Mouse (Mus musculus): ENCODE results near the gene Ppp1cc. TPM values are rescaled to one million over a fixed set of nuclear protein-coding genes. Genes with fewer than 3 reads are reported as not detected.
"Not testable (repeated sequence)": the region's sequence is repeated elsewhere in the genome, so short reads cannot be mapped to it uniquely, and the experiment has no call there.

Gene Ppp1cc
- polyA plus RNA-seq, 1 experiment from 2014 or later: 193 TPM

DNA sequence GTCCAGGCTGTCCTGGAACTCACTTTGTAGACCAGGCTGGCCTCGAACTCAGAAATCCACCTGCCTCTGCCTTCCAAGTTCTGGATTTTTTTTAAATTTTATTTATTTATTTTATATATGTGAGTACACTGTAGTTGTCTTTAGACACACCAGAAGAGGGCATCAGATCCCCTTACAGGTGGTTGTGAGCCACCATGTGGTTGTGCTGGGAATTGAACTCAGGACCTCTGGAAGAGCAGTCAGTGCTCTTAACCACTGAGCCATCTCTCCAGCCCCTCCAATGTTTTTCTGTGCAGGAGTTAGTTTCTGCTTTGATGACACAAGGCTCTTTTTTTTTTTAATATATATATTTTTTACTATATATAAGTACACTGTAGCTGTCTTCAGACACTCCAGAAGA lies 54.7 kb downstream of the Ppp1cc start:
- WGBS: 100% methylated on average over 1 of the region's 1 CpGs
- H3K9me3 ChIP-seq (replicated peaks; ENCODE audit: control insufficient read depth, low read length, poor library complexity, severe bottlenecking); H3K36me3 ChIP-seq (ENCODE audit: control insufficient read depth, insufficient read depth, low read length); H3K4me1 ChIP-seq (ENCODE audit: control insufficient read depth, insufficient read depth, low read length); H3K27me3 ChIP-seq (ENCODE audit: control insufficient read depth, insufficient read depth, low read depth, low read length); H3K4me2 ChIP-seq (ENCODE audit: low read length); ATAC-seq; H3K4me3 ChIP-seq (ENCODE audit: low read depth, low read length); H3K27ac ChIP-seq (ENCODE audit: low read length); H3K9ac ChIP-seq (ENCODE audit: low read depth, low read length): not testable (repeated sequence)

DNA sequence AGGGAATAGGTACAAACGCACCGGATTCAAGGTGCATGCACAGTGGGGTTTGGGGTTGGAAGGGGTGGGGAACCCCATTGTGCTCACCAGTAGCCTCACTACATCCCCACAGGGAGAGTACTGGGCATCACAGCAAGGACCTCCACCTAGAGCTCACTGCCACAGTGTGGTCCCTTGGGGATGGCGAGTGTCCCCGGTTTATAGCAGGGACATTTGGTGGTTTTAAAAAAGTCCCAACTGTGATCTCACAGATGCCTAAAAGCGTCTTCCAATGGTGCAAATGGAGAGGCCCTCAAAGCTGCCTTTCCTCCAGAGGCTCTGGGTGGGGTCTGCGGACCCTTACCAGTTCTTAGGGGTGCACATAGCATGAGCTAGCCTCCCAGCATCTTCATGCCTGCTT lies 55.8 kb downstream of the Ppp1cc start:
- Histone ChIP-seq H3K27me3 (ENCODE audit: control insufficient read depth, insufficient read depth, low read depth, low read length) (no peaks in the 10 kb centered on the region), H3K27ac (ENCODE audit: low read length) (no peak overlapping the region), H3K9ac (ENCODE audit: low read depth, low read length) (no peak overlapping the region), H3K36me3 (ENCODE audit: control insufficient read depth, insufficient read depth, low read length) (no peaks in the 10 kb centered on the region), H3K9me3 (replicated peaks; ENCODE audit: control insufficient read depth, low read length, poor library complexity, severe bottlenecking) (no peaks in the 10 kb centered on the region), H3K4me2 (ENCODE audit: low read length) (no peak overlapping the region), H3K4me3 (ENCODE audit: low read depth, low read length) (no peak overlapping the region), H3K4me1 (ENCODE audit: control insufficient read depth, insufficient read depth, low read length) (peaks cover 6% of the 10 kb centered on the region)
- WGBS: 93% methylated on average over 6 of the region's 6 CpGs
- ATAC-seq: no peak

DNA sequence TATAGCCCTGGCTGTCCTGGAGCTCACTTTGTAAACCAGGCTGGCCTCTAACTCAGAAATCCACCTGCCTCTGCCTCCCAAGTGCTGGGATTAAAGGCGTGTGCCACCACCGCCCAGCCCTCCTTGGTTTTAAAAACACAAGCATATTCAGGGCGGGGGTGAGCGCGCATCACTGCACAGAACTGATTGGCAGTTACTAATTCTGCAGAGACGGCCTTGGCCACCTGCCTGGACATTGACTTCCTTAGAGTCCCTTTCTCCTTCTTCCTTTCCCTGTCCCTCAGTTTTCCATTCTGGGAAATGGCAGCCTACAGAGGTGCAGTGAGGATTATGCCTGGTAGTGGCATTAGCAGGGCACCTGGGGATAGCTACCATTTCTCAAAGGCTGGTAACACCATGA lies 59.6 kb downstream of the Ppp1cc start:
- 83% methylated on average over 6 of the region's 6 CpGs for WGBS
- no peaks in the 10 kb centered on the region for H3K9me3 ChIP-seq (replicated peaks; ENCODE audit: control insufficient read depth, low read length, poor library complexity, severe bottlenecking)
- no peak overlapping the region for H3K4me2 ChIP-seq (ENCODE audit: low read length)
- no peaks in the 10 kb centered on the region for H3K27me3 ChIP-seq (ENCODE audit: control insufficient read depth, insufficient read depth, low read depth, low read length)
- H3K4me1 ChIP-seq (ENCODE audit: control insufficient read depth, insufficient read depth, low read length): no peaks in the 10 kb centered on the region
- H3K4me3 ChIP-seq (ENCODE audit: low read depth, low read length): no peak overlapping the region
- no peak for ATAC-seq
- no peak overlapping the region for H3K27ac ChIP-seq (ENCODE audit: low read length)
- H3K36me3 ChIP-seq (ENCODE audit: control insufficient read depth, insufficient read depth, low read length): no peaks in the 10 kb centered on the region
- no peak overlapping the region for H3K9ac ChIP-seq (ENCODE audit: low read depth, low read length)

DNA sequence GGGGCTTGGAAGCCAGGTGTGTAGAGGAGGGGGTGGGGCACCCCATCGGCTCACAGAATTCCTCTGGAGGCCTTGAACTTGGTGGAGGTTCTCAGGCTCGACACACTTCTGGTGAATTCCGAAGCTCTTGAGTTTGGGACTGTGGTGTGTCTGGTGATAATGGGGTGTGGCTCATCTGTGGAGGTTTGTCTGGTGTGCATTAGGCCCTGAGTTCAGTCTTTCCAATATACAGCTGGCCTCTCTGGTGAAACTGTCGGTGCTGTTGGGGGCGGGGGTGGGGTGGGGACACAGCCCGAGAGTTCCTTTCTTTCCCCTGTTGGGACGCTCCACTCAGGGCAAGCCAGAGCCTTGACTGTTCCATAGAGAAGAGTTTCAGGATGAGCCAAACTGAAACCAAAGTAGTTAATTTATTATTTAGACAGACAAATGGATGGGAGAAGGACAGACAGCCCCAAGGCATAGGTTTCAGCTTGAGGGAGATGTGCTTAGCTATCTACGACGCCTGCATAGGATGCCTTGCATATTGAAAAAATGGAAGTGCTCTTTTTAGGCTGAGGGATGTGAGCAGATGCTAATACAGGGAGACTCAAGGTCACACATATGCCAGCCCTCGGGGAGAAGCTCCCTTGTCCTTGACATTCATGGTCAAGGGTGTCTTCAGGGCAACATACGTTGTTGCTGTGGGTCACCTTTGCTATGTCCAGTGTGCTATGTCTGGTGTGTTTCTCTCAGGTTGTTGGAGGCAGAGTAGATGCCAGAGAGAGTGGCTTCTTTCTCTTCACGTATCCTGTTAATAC lies 60.2 kb downstream of the Ppp1cc start:
- no peaks in the 10 kb centered on the region for H3K36me3 ChIP-seq (ENCODE audit: control insufficient read depth, insufficient read depth, low read length)
- no peak overlapping the region for H3K9ac ChIP-seq (ENCODE audit: low read depth, low read length)
- H3K4me3 ChIP-seq (ENCODE audit: low read depth, low read length): no peak overlapping the region
- no peaks in the 10 kb centered on the region for H3K27me3 ChIP-seq (ENCODE audit: control insufficient read depth, insufficient read depth, low read depth, low read length)
- no peaks in the 10 kb centered on the region for H3K9me3 ChIP-seq (replicated peaks; ENCODE audit: control insufficient read depth, low read length, poor library complexity, severe bottlenecking)
- H3K4me1 ChIP-seq (ENCODE audit: control insufficient read depth, insufficient read depth, low read length): no peaks in the 10 kb centered on the region
- H3K27ac ChIP-seq (ENCODE audit: low read length): no peak overlapping the region
- H3K4me2 ChIP-seq (ENCODE audit: low read length): no peak overlapping the region
- no peak for ATAC-seq
- WGBS: 91% methylated on average over 12 of the region's 12 CpGs

DNA sequence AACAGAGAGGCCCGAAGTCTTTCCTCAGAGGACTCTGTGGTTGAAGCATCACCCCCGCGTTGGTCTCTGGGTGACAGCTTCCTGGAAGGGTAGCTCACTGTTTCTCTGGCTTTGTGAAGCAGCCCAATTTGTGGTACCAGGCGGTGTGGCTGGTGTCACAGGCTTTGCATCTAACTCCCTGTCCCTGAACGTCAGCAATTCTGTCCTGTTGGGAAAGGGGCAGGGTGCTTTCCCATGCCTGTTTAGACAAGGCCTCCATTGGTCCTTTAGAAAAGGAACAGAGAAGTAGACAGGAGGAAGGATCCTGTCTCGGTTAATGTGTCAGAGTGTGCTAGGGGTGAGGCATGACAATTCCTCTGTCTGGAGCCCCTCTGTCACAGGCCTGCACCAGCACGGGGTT lies 60.9 kb downstream of the Ppp1cc start:
- H3K36me3 ChIP-seq (ENCODE audit: control insufficient read depth, insufficient read depth, low read length): no peaks in the 10 kb centered on the region
- H3K27ac ChIP-seq (ENCODE audit: low read length): no peak overlapping the region
- H3K9ac ChIP-seq (ENCODE audit: low read depth, low read length): no peak overlapping the region
- no peaks in the 10 kb centered on the region for H3K27me3 ChIP-seq (ENCODE audit: control insufficient read depth, insufficient read depth, low read depth, low read length)
- no peak overlapping the region for H3K4me3 ChIP-seq (ENCODE audit: low read depth, low read length)
- no peaks in the 10 kb centered on the region for H3K9me3 ChIP-seq (replicated peaks; ENCODE audit: control insufficient read depth, low read length, poor library complexity, severe bottlenecking)
- H3K4me1 ChIP-seq (ENCODE audit: control insufficient read depth, insufficient read depth, low read length): no peaks in the 10 kb centered on the region
- no peak overlapping the region for H3K4me2 ChIP-seq (ENCODE audit: low read length)
- WGBS: 83% methylated on average over 7 of the region's 7 CpGs
- no peak for ATAC-seq

DNA sequence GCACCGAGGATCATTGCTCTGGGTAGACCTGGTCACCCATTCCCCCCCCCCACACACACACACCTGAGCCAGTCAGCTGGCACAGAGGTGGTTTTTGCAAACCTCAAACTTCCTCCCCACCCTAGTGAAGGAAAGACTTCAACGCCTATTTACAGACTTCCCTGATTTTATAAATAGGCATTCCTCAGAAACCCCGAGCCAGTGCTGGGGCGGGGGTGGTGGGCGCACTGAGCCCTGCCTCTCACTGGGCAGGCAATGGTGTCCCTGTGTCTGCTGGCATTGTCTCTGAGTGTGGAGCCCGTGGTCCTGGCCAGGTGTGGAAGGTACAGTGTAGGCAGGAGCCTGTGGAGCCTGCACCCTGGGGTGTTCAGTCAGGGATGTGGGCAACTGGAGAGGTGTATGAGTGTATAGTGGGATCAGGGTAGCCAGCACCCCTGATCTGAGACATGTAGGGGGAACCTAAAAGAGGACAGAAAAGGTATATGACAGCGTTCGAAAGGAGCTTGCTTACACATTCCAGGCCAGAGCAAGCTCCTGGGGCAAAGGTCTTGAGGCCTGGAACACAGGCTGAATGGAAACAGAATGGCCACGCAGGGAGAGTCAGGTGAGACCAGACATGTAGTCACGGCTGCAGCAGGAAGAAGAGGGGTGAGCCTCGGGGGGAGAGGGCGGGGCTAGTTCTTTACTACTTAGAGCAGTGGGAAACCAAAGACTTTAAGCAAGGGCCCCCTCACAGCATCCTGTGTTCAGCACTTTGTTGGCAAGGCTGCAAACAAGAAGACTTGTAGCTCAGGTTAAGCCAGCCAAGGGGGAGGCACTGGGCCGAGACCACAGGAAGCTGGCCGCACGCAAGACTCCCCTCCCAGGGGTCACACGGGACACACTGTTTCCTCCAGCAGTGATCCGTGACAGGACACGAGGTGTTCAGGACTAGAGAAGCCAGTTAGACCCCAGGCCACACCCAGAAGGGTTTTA lies 61.9 kb downstream of the Ppp1cc start:
- 71% methylated on average over 18 of the region's 18 CpGs for WGBS
- no peaks in the 10 kb centered on the region for H3K36me3 ChIP-seq (ENCODE audit: control insufficient read depth, insufficient read depth, low read length)

DNA sequence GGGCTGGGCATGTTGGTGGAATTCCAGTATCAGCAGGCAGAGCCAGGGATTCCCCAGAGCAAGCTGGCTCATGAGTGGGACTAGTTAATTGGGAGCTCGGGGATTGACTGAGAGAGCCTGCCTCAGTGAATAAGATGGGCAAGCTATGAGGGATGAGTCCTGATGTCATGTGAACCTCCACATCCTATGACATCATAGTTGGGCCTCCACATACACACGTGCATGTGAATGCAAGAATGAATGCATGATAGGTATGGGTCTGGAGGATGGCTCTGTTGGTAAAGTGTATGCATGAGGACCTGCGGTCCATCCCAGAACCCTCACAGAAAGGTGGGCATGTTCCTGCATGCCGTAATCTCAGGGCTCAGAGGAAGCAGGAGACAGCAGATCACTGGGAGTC lies 63.0 kb downstream of the Ppp1cc start:
- Histone ChIP-seq H3K4me2 (ENCODE audit: low read length) (no peak overlapping the region), H3K36me3 (ENCODE audit: control insufficient read depth, insufficient read depth, low read length) (no peaks in the 10 kb centered on the region), H3K27ac (ENCODE audit: low read length) (no peak overlapping the region), H3K4me3 (ENCODE audit: low read depth, low read length) (no peak overlapping the region), H3K9ac (ENCODE audit: low read depth, low read length) (no peak overlapping the region), H3K4me1 (ENCODE audit: control insufficient read depth, insufficient read depth, low read length) (no peaks in the 10 kb centered on the region), H3K27me3 (ENCODE audit: control insufficient read depth, insufficient read depth, low read depth, low read length) (no peaks in the 10 kb centered on the region), H3K9me3 (replicated peaks; ENCODE audit: control insufficient read depth, low read length, poor library complexity, severe bottlenecking) (no peaks in the 10 kb centered on the region)
- ATAC-seq: no peak
- WGBS: 93% methylated on average over 4 of the region's 4 CpGs

More for the DNA sequence above, 61.9 kb downstream of the Ppp1cc start:
- H3K27ac ChIP-seq (ENCODE audit: low read length): no peak overlapping the region
- H3K9ac ChIP-seq (ENCODE audit: low read depth, low read length): no peak overlapping the region
- H3K4me3 ChIP-seq (ENCODE audit: low read depth, low read length): no peak overlapping the region
- ATAC-seq: no peak
- H3K27me3 ChIP-seq (ENCODE audit: control insufficient read depth, insufficient read depth, low read depth, low read length): no peaks in the 10 kb centered on the region
- no peak overlapping the region for H3K4me2 ChIP-seq (ENCODE audit: low read length)
- no peaks in the 10 kb centered on the region for H3K4me1 ChIP-seq (ENCODE audit: control insufficient read depth, insufficient read depth, low read length)
- no peaks in the 10 kb centered on the region for H3K9me3 ChIP-seq (replicated peaks; ENCODE audit: control insufficient read depth, low read length, poor library complexity, severe bottlenecking)

DNA sequence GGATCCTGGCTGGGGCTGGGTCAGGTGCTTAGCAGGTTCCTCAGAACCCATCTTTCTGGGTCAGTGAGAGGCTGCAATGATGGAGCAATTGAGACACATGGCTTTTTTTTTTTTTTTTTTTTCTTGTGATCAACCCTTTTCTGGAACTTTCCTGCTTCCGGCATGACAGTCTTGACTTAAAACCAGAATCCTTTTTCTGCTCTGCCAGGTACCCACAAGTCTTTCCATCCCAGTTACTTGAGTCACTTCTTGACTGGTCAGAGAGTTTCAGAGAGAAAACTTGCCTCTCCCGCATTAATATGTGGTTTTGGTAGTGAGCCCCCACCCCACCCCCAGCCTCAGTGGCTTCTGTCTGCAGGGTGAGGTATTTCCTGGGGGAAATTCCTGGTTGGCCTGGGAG lies 66.2 kb downstream of the Ppp1cc start:
- 97% methylated on average over 2 of the region's 2 CpGs for WGBS
- H3K4me1 ChIP-seq (ENCODE audit: control insufficient read depth, insufficient read depth, low read length): no peaks in the 10 kb centered on the region
- H3K9me3 ChIP-seq (replicated peaks; ENCODE audit: control insufficient read depth, low read length, poor library complexity, severe bottlenecking): no peaks in the 10 kb centered on the region
- no peaks in the 10 kb centered on the region for H3K36me3 ChIP-seq (ENCODE audit: control insufficient read depth, insufficient read depth, low read length)
- H3K4me3 ChIP-seq (ENCODE audit: low read depth, low read length): no peak overlapping the region
- H3K27me3 ChIP-seq (ENCODE audit: control insufficient read depth, insufficient read depth, low read depth, low read length): no peaks in the 10 kb centered on the region
- H3K27ac ChIP-seq (ENCODE audit: low read length): no peak overlapping the region
- no peak overlapping the region for H3K9ac ChIP-seq (ENCODE audit: low read depth, low read length)
- H3K4me2 ChIP-seq (ENCODE audit: low read length): no peak overlapping the region
- no peak for ATAC-seq

Data from midbrain, embryonic 16.5 days (tissue).